Mouse (Mus musculus) CH12.LX (cell line): ENCODE results near the gene Ndufv2. TPM values are rescaled to one million over a fixed set of nuclear protein-coding genes. Genes with fewer than 3 reads are reported as not detected.

Experiments
- DNase-seq: peaks from one replicate; pipeline ENCODE4 v3.0.0-alpha.2; 2013; ENCODE audit errors: extremely low read depth
- H3K27ac ChIP-seq: 2 replicates; pipeline ENCODE4 v1.5.1; 2012; ENCODE audit warnings: low read depth, mild to moderate bottlenecking, control low read depth, moderate library complexity; ENCODE audit not compliant: insufficient read depth
- H3K27me3 ChIP-seq: replicated peaks from 2 replicates; pipeline ENCODE3; 2012; ENCODE audit warnings: inconsistent platforms
- H3K36me3 ChIP-seq, 2 experiments: replicated peaks in 1 of 2; 2 replicates each; pipeline versions ENCODE3 to v1.6.1; 2012; ENCODE audit warnings: inconsistent platforms in 1 of 2, low read length in 1 of 2, mild to moderate bottlenecking in 1 of 2, mixed read lengths in 1 of 2, moderate library complexity in 1 of 2; ENCODE audit not compliant: control insufficient read depth in 1 of 2, insufficient read depth in 1 of 2
- H3K4me1 ChIP-seq, 2 experiments: 2 replicates each; pipeline ENCODE4 v1.6.1; 2012; ENCODE audit warnings: inconsistent platforms in 1 of 2, moderate library complexity in 1 of 2; ENCODE audit not compliant: insufficient read depth in 2 of 2, control insufficient read depth in 1 of 2
- H3K4me2 ChIP-seq: 2 replicates; pipeline ENCODE4 v1.6.1; 2012; ENCODE audit warnings: low read depth, mild to moderate bottlenecking, control low read depth; ENCODE audit not compliant: poor library complexity, insufficient read depth, severe bottlenecking
- H3K4me3 ChIP-seq, 3 experiments: fragments of 150-350 bp in 1 of 3; sonication (generic) in 1 of 3; replicated peaks in 1 of 3; 2 replicates each; pipeline versions ENCODE3 to v1.5.1; 2011 to 2012; ENCODE audit warnings: low read depth in 2 of 3, low read length in 2 of 3, mild to moderate bottlenecking in 2 of 3, moderate library complexity in 2 of 3, control low read depth in 1 of 3, improper control_type of control experiment in 1 of 3, inconsistent platforms in 1 of 3, mixed read lengths in 1 of 3; ENCODE audit not compliant: poor library complexity in 1 of 3
- H3K79me2 ChIP-seq: replicated peaks from 2 replicates; pipeline ENCODE4 v1.6.1; 2012; ENCODE audit warnings: mild to moderate bottlenecking, moderate library complexity; ENCODE audit not compliant: control insufficient read depth, poor library complexity, insufficient read depth, severe bottlenecking; ENCODE audit errors: extremely low read depth
- H3K9ac ChIP-seq: 2 replicates; pipeline ENCODE4 v1.6.1; 2012; ENCODE audit warnings: low read depth, mild to moderate bottlenecking, control low read depth, moderate library complexity; ENCODE audit not compliant: insufficient read depth
- H3K9me3 ChIP-seq: replicated peaks from 2 replicates; pipeline ENCODE3; 2012; ENCODE audit warnings: low read length, inconsistent platforms, mixed read lengths
- CHD1 ChIP-seq: IDR thresholded peaks from 2 replicates; pipeline ENCODE4 v1.6.1; 2012; ENCODE audit warnings: low read depth, low read length, improper control_type of control experiment, inconsistent platforms
- CHD2 ChIP-seq: IDR thresholded peaks from 2 replicates; pipeline ENCODE4 v1.6.1; 2011; ENCODE audit warnings: low read length, improper control_type of control experiment
- CTCF ChIP-seq, 2 experiments: IDR thresholded peaks in 1 of 2; conservative IDR thresholded peaks in 1 of 2; 2 replicates each; pipeline ENCODE4 v1.5.1; 2011 to 2012; ENCODE audit warnings: low read depth in 2 of 2, low read length in 2 of 2, improper control_type of control experiment in 1 of 2, inconsistent platforms in 1 of 2, mild to moderate bottlenecking in 1 of 2, moderate library complexity in 1 of 2
- ELF1 ChIP-seq: IDR thresholded peaks from 2 replicates; pipeline ENCODE4 v1.6.1; 2014; ENCODE audit warnings: low read depth, mild to moderate bottlenecking, inconsistent platforms, low read length, improper control_type of control experiment
- EP300 ChIP-seq: IDR thresholded peaks from 2 replicates; pipeline ENCODE4 v1.6.1; 2011; ENCODE audit warnings: low read length, improper control_type of control experiment
- HCFC1 ChIP-seq: IDR thresholded peaks from 2 replicates; pipeline ENCODE4 v1.6.1; 2012; ENCODE audit warnings: low read depth, mild to moderate bottlenecking, inconsistent platforms, low read length, improper control_type of control experiment
- IRF4 ChIP-seq: IDR thresholded peaks from 2 replicates; pipeline ENCODE4 v1.6.1; 2014; ENCODE audit warnings: low read depth, mild to moderate bottlenecking, inconsistent platforms, low read length, improper control_type of control experiment
- JUND ChIP-seq: conservative IDR thresholded peaks from 2 replicates; pipeline ENCODE4 v1.6.1; 2011; ENCODE audit warnings: low read depth, low read length, improper control_type of control experiment
- MAX ChIP-seq: IDR thresholded peaks from 2 replicates; pipeline ENCODE4 v1.6.1; 2011; ENCODE audit warnings: low read length, improper control_type of control experiment
- MXI1 ChIP-seq: IDR thresholded peaks from 2 replicates; pipeline ENCODE4 v1.6.1; 2011; ENCODE audit warnings: mild to moderate bottlenecking, low read depth, low read length, improper control_type of control experiment
- NELFE ChIP-seq: IDR thresholded peaks from 2 replicates; pipeline ENCODE4 v1.6.1; 2011; ENCODE audit warnings: low read depth, low read length, improper control_type of control experiment
- NRF1 ChIP-seq: IDR thresholded peaks from 2 replicates; pipeline ENCODE4 v1.6.1; 2014; ENCODE audit warnings: low read depth, mild to moderate bottlenecking, inconsistent platforms, low read length, improper control_type of control experiment, moderate library complexity
- POLR2A ChIP-seq: IDR thresholded peaks from 2 replicates; pipeline ENCODE4 v1.6.1; 2011; ENCODE audit warnings: low read depth, mild to moderate bottlenecking, improper control_type of control experiment, low read length
- SIN3A ChIP-seq: IDR thresholded peaks from 2 replicates; pipeline ENCODE4 v1.6.1; 2012; ENCODE audit warnings: low read length, improper control_type of control experiment, inconsistent platforms
- UBTF ChIP-seq: IDR thresholded peaks from 2 replicates; pipeline ENCODE4 v1.6.1; 2012; ENCODE audit warnings: low read depth, mild to moderate bottlenecking, inconsistent platforms, low read length, improper control_type of control experiment, moderate library complexity
- USF2 ChIP-seq: conservative IDR thresholded peaks from 2 replicates; pipeline ENCODE4 v1.6.1; 2011; ENCODE audit warnings: low read depth, low read length, improper control_type of control experiment
- ZMIZ1 ChIP-seq: IDR thresholded peaks from 2 replicates; pipeline ENCODE4 v1.6.1; 2012; ENCODE audit warnings: low read depth, mild to moderate bottlenecking, inconsistent platforms, low read length, improper control_type of control experiment
- ZNF384 ChIP-seq: IDR thresholded peaks from 2 replicates; pipeline ENCODE4 v1.6.1; 2012; ENCODE audit warnings: low read depth, low read length, improper control_type of control experiment, inconsistent platforms
- dilution Hi-C: fragments of 300-500 bp; cut with MboI; formaldehyde crosslinking; loops from 2 replicates; pipeline ENCODE4 v1.14.3; 2020; ENCODE audit warnings: low sequenced_read_pairs; ENCODE audit not compliant: extremely low pct_unique_long_range_greater_than_20kb, extremely low pct_ligation_motif_present
- in situ Hi-C: fragments of 300-500 bp; cut with MboI; formaldehyde crosslinking; loops from 3 replicates; pipeline ENCODE4 v1.14.3; 2019; ENCODE audit warnings: low sequenced_read_pairs, low pct_ligation_motif_present, low pct_unique_long_range_greater_than_20kb, mixed read lengths
- polyA plus RNA-seq: library from polyadenylated mRNA; unstranded; fragments of >175 nt; gene quantifications from 2 replicates; pipeline ENCODE4 v1.2.1, GENCODE M21; 2012; ENCODE audit warnings: low read depth; ENCODE audit not compliant: insufficient read length
- total RNA-seq, 2 experiments: library from RNA; depleted of rRNA; stranded (reverse); fragments of 300-350 nt in 1 of 2; fragments of >200 nt in 1 of 2; gene quantifications; 2 replicates each; pipeline ENCODE4 v1.2.3; 2012 to 2014

Ndufv2 gene
- total and polyA plus RNA-seq, 3 experiments: 108 to 260 (median 201) TPM

DNA sequence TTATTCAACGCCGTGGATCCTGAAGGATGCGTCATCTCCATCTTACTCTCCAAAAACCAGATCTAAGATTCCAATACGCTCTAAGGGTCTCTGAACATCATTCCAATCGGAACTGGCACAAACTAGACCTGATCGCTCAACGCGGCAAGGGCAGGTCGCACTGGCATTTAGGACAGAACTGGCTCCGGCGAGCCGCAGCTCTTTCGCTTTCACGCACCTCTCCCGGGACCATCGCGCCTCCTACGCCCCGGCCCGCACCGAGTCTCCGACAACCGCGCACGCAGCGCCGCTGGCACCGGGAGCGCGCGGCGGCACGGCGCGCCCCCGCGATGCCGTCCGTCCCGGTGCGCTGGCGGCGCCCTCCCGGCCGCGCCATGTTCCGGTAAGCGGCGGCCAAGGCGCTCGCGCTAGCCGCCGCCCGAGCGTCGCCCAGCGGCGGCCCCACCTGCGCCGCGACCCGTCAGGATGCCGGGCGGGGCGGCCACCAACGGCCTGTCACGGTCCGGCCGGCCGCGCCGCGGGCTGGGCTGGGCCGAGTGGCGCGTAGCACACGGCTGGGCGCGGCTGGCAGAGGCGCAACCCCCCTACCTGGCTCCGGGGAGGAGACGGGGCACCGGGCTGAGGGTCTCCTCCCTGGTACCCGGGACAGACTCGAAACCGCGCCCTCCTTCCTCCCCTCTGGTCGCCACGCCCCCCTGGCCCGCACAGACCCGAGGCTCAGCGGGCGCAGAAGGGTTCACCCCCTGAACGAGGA is 25.0 kb downstream of the Ndufv2 start:
- H3K9me3 ChIP-seq: peaks cover 4% of the 10 kb centered on the region
- H3K27me3 ChIP-seq: peaks cover 5% of the 10 kb centered on the region
- peak; percentile 17 for DNase-seq
- in situ Hi-C loops: no loop called here
- H3K4me2 ChIP-seq: peak overlapping the region; percentile 97
- peaks cover 0 to 7% of the 10 kb centered on the region in 2 experiments; a peak in 2 of 4 replicates for H3K4me1 ChIP-seq
- peaks cover 29% of the 10 kb centered on the region for H3K79me2 ChIP-seq
- peak overlapping the region; percentile 72 to 97 (median 80) for H3K4me3 ChIP-seq
- dilution Hi-C loops: no loop called here
- peak overlapping the region; percentile 66 for H3K9ac ChIP-seq
- TF ChIP-seq NRF1: peak; percentile 40; the same call in 1 of the 2 replicates
- peak; percentile 7 for TF ChIP-seq SIN3A
- no peak for TF ChIP-seq USF2
- no peak for TF ChIP-seq IRF4
- peak; percentile 44; the same call in 1 of the 2 replicates for TF ChIP-seq ZMIZ1
- TF ChIP-seq CHD1: 0 out of 2 replicates have a peak, but pooled peaks have one; percentile 45
- peak; percentile 33 for TF ChIP-seq UBTF
- peak; percentile 61; the same call in 1 of the 2 replicates for TF ChIP-seq MXI1
- TF ChIP-seq ELF1: 0 out of 2 replicates have a peak, but pooled peaks have one; percentile 12
- peaks cover 9 to 41% of the 10 kb centered on the region in 2 experiments for H3K36me3 ChIP-seq
- peak overlapping the region; percentile 88 for H3K27ac ChIP-seq

DNA sequence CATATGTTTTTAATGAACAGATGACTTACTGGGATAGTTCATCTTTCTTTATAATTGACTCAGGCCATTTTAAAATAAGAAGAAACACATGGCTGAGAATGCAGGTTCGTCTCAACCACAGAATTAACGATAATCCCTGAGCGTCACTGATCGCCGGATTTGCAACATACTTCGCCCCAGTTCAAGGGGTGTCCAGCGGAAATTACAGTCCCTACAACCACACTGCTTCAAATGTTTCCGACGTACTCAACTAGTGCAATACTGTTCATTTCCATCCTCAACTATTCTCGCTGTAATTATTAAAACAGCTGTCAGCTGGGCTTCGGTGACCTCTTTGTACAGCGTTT is 25.6 kb downstream of the Ndufv2 start:
- H3K4me1 ChIP-seq: peaks cover 0 to 7% of the 10 kb centered on the region in 2 experiments; a peak in 2 of 4 replicates
- TF ChIP-seq NELFE: no peak
- TF ChIP-seq SIN3A: peak; percentile 37
- 0 out of 2 replicates have a peak, but pooled peaks have one; percentile 29 for TF ChIP-seq EP300
- TF ChIP-seq CTCF (conservative IDR thresholded peaks at IDR 0.05 in 1 of 2, IDR thresholded peaks at IDR 0.05 in 1 of 2; ENCODE audit: low read depth in 2 of 2, low read length in 2 of 2): no peak
- peak; percentile 10; the same call in 1 of the 2 replicates for TF ChIP-seq IRF4
- TF ChIP-seq CHD2: no peak
- TF ChIP-seq JUND: no peak
- 0 out of 2 replicates have a peak, but pooled peaks have one; percentile 18 for TF ChIP-seq MAX
- TF ChIP-seq POLR2A: no peak
- TF ChIP-seq HCFC1: no peak; the same call in 1 of the 2 replicates
- TF ChIP-seq ZNF384: no peak
- peak; percentile 16; the same call in 1 of the 2 replicates for TF ChIP-seq MXI1
- TF ChIP-seq, all 38 proteins: peak for 5
- peaks cover 7 to 35% of the 10 kb centered on the region in 2 experiments for H3K36me3 ChIP-seq
- peaks cover 31% of the 10 kb centered on the region for H3K79me2 ChIP-seq
- dilution Hi-C loops: no loop called here
- H3K9ac ChIP-seq: peak overlapping the region; percentile 66
- peaks cover 4% of the 10 kb centered on the region for H3K9me3 ChIP-seq
- DNase-seq: no peak
- peaks cover 5% of the 10 kb centered on the region for H3K27me3 ChIP-seq
- peak overlapping the region; percentile 88; the same call in 1 of the 2 replicates for H3K27ac ChIP-seq
- H3K4me3 ChIP-seq: peak overlapping the region; percentile 72 to 97 (median 80)
- in situ Hi-C loops: no loop called here
- H3K4me2 ChIP-seq: peak overlapping the region; percentile 97
